23 mouse cellular contexts compared by ENCODE assay signal in genomic region chr19:56877364-56877763, GRCm38 (mm10). TPM values are rescaled to one million over a fixed set of nuclear protein-coding genes. Genes with fewer than 3 reads are reported as not detected.
DNase-seq lines count a peak whose midpoint lies in the region; ATAC-seq and TF ChIP-seq lines count a peak whose summit lies in the region.
"Had no signal": no experiment of that assay in that cellular context is flagged by ENCODE, and none has a peak within 500 bp of the region (broad histone marks: within the 10 kb centered on the region; RNA-seq: fewer than 3 reads in every experiment).

No protein-coding gene starts in this region.

- H3K4me3 ChIP-seq in embryonic facial prominence, embryonic 12.5 days: no peak overlapping the region
- H3K4me3 ChIP-seq in embryonic facial prominence, embryonic 10.5 days: no peak overlapping the region
- H3K4me3 ChIP-seq in hindbrain, embryonic 16.5 days (ENCODE audit: low read length): no peak overlapping the region
- H3K4me3 ChIP-seq in hindbrain, embryonic 11.5 days (ENCODE audit: low read depth, low read length): no peak overlapping the region
- no peak overlapping the region for H3K4me3 ChIP-seq in lung, embryonic 16.5 days (ENCODE audit: low read length)
- no peak overlapping the region for H3K4me3 ChIP-seq in lung, postnatal 0 days (ENCODE audit: low read depth, low read length)
- no peak overlapping the region for H3K4me3 ChIP-seq in embryonic facial prominence, embryonic 15.5 days (replicated peaks)
- H3K4me3 ChIP-seq: heart, embryonic 15.5 days; midbrain, embryonic 12.5 days; neural tube, embryonic 15.5 days had no signal

- peaks cover 50% of the 10 kb centered on the region for H3K27me3 ChIP-seq in embryonic facial prominence, embryonic 12.5 days
- H3K27me3 ChIP-seq in embryonic facial prominence, embryonic 10.5 days (replicated peaks; ENCODE audit: low read depth, poor library complexity, severe bottlenecking): peaks cover 68% of the 10 kb centered on the region
- peaks cover 33% of the 10 kb centered on the region for H3K27me3 ChIP-seq in hindbrain, embryonic 16.5 days (replicated peaks; ENCODE audit: control insufficient read depth, insufficient read depth, low read length)
- peaks cover 39% of the 10 kb centered on the region for H3K27me3 ChIP-seq in hindbrain, embryonic 11.5 days (ENCODE audit: control insufficient read depth, insufficient read depth, low read length)
- peaks cover 41% of the 10 kb centered on the region for H3K27me3 ChIP-seq in lung, embryonic 16.5 days (ENCODE audit: control insufficient read depth, insufficient read depth, low read depth, low read length)
- peaks cover 29% of the 10 kb centered on the region for H3K27me3 ChIP-seq in lung, postnatal 0 days (replicated peaks; ENCODE audit: insufficient read depth, low read length)
- peaks cover 40% of the 10 kb centered on the region for H3K27me3 ChIP-seq in embryonic facial prominence, embryonic 15.5 days

- peaks cover 34% of the 10 kb centered on the region for H3K4me1 ChIP-seq in embryonic facial prominence, embryonic 12.5 days
- peaks cover 64% of the 10 kb centered on the region for H3K4me1 ChIP-seq in embryonic facial prominence, embryonic 10.5 days
- H3K4me1 ChIP-seq in hindbrain, embryonic 16.5 days (ENCODE audit: control insufficient read depth, insufficient read depth, low read depth, low read length): peaks cover 16% of the 10 kb centered on the region
- no peaks in the 10 kb centered on the region; the same call in 1 of the 2 replicates for H3K4me1 ChIP-seq in hindbrain, embryonic 11.5 days (replicated peaks; ENCODE audit: control insufficient read depth, insufficient read depth, low read length)
- peaks cover 17% of the 10 kb centered on the region for H3K4me1 ChIP-seq in lung, embryonic 16.5 days (replicated peaks; ENCODE audit: control insufficient read depth, insufficient read depth, low read length)
- H3K4me1 ChIP-seq in lung, postnatal 0 days (ENCODE audit: insufficient read depth, low read depth, low read length): peaks cover 11% of the 10 kb centered on the region
- peaks cover 51% of the 10 kb centered on the region for H3K4me1 ChIP-seq in embryonic facial prominence, embryonic 15.5 days

- WGBS in embryonic facial prominence, embryonic 12.5 days: 58% methylated on average over 6 of the region's 6 CpGs
- 78% methylated on average over 6 of the region's 6 CpGs for WGBS in embryonic facial prominence, embryonic 10.5 days
- 55% methylated on average over 6 of the region's 6 CpGs for WGBS in hindbrain, embryonic 16.5 days
- 79% methylated on average over 6 of the region's 6 CpGs for WGBS in hindbrain, embryonic 11.5 days
- WGBS in lung, embryonic 16.5 days: 41% methylated on average over 6 of the region's 6 CpGs
- 52% methylated on average over 6 of the region's 6 CpGs for WGBS in lung, postnatal 0 days
- WGBS in embryonic facial prominence, embryonic 15.5 days: 24% methylated on average over 6 of the region's 6 CpGs

- DNase-seq in embryonic facial prominence, embryonic 10.5 days (ENCODE audit: low spot score): no peak
- no peak for DNase-seq in hindbrain, embryonic 11.5 days (ENCODE audit: low spot score)
- no peak for DNase-seq in lung, postnatal 0 days (ENCODE audit: low spot score)
- DNase-seq in spleen, postnatal 14 days (ENCODE audit: low spot score in 2 of 2): no peak
- DNase-seq: adrenal gland, postnatal 14 days; cerebellum, adult 2 months; cerebellum, postnatal 36 days; gastrocnemius, postnatal 36 days; kidney, adult 8-10 months; kidney, postnatal 25 days; lung, adult 18-20 months; right cerebral cortex, postnatal 14 days; spleen, adult 18-20 months had no signal

- no peaks in the 10 kb centered on the region for H3K36me3 ChIP-seq in embryonic facial prominence, embryonic 12.5 days
- H3K36me3 ChIP-seq in embryonic facial prominence, embryonic 10.5 days (replicated peaks): no peaks in the 10 kb centered on the region
- no peaks in the 10 kb centered on the region for H3K36me3 ChIP-seq in hindbrain, embryonic 16.5 days (ENCODE audit: control insufficient read depth, insufficient read depth, low read length)
- no peaks in the 10 kb centered on the region for H3K36me3 ChIP-seq in hindbrain, embryonic 11.5 days (ENCODE audit: control insufficient read depth, insufficient read depth, low read length)
- H3K36me3 ChIP-seq in lung, embryonic 16.5 days (ENCODE audit: control insufficient read depth, insufficient read depth, low read length): no peaks in the 10 kb centered on the region
- no peaks in the 10 kb centered on the region for H3K36me3 ChIP-seq in lung, postnatal 0 days (ENCODE audit: insufficient read depth, low read length)
- H3K36me3 ChIP-seq in embryonic facial prominence, embryonic 15.5 days: no peaks in the 10 kb centered on the region
- H3K36me3 ChIP-seq: heart, embryonic 15.5 days; midbrain, embryonic 12.5 days; neural tube, embryonic 15.5 days had no signal

- no peak for ATAC-seq in embryonic facial prominence, embryonic 12.5 days (ENCODE audit: insufficient number of reproducible peaks, insufficient read depth, low FRiP score, low TSS enrichment)
- ATAC-seq in hindbrain, embryonic 16.5 days: peak; percentile 37; the same call in 1 of the 2 replicates
- ATAC-seq in hindbrain, embryonic 11.5 days (ENCODE audit: low FRiP score): no peak
- ATAC-seq in lung, embryonic 16.5 days (ENCODE audit: low read depth): peak; percentile 53; the same call in 1 of the 2 replicates
- ATAC-seq in lung, postnatal 0 days: no peak
- ATAC-seq in embryonic facial prominence, embryonic 15.5 days (ENCODE audit: insufficient number of reproducible peaks, low FRiP score, low TSS enrichment, low read depth): no peak
- ATAC-seq: activated CD4-positive, CD25-positive, alpha-beta regulatory T cell, adult 4 months; CD4-positive, CD25-positive, alpha-beta regulatory T cell, adult 4 months had no signal

- no peak for TF ChIP-seq EP300 in lung, postnatal 0 days (IDR thresholded peaks at IDR 0.05)

- H3K4me2 ChIP-seq in embryonic facial prominence, embryonic 12.5 days (replicated peaks): no peak overlapping the region
- no peak overlapping the region for H3K4me2 ChIP-seq in hindbrain, embryonic 16.5 days (ENCODE audit: low read length)
- H3K4me2 ChIP-seq in hindbrain, embryonic 11.5 days (replicated peaks; ENCODE audit: low read depth, low read length): no peak overlapping the region
- H3K4me2 ChIP-seq in lung, embryonic 16.5 days (ENCODE audit: low read depth, low read length): no peak overlapping the region
- H3K4me2 ChIP-seq in lung, postnatal 0 days (replicated peaks; ENCODE audit: low read depth, low read length): no peak overlapping the region
- 0 out of 2 replicates have a peak overlapping the region, but pooled peaks have one; percentile 6 for H3K4me2 ChIP-seq in embryonic facial prominence, embryonic 15.5 days (replicated peaks)
- H3K4me2 ChIP-seq: heart, embryonic 15.5 days; liver, embryonic 11.5 days; midbrain, embryonic 12.5 days; neural tube, embryonic 15.5 days had no signal

- H3K9ac ChIP-seq in embryonic facial prominence, embryonic 12.5 days: no peak overlapping the region
- H3K9ac ChIP-seq in hindbrain, embryonic 16.5 days (ENCODE audit: low read depth, low read length): no peak overlapping the region
- H3K9ac ChIP-seq in hindbrain, embryonic 11.5 days (ENCODE audit: low read depth, low read length): no peak overlapping the region
- no peak overlapping the region for H3K9ac ChIP-seq in lung, embryonic 16.5 days (ENCODE audit: low read length)
- no peak overlapping the region for H3K9ac ChIP-seq in lung, postnatal 0 days (replicated peaks; ENCODE audit: low read depth)
- no peak overlapping the region for H3K9ac ChIP-seq in embryonic facial prominence, embryonic 15.5 days
- H3K9ac ChIP-seq: heart, embryonic 15.5 days; midbrain, embryonic 12.5 days; neural tube, embryonic 15.5 days had no signal

- H3K9me3 ChIP-seq in embryonic facial prominence, embryonic 12.5 days: no peaks in the 10 kb centered on the region
- no peaks in the 10 kb centered on the region for H3K9me3 ChIP-seq in embryonic facial prominence, embryonic 10.5 days
- no peaks in the 10 kb centered on the region for H3K9me3 ChIP-seq in hindbrain, embryonic 16.5 days (ENCODE audit: control insufficient read depth, low read length)
- H3K9me3 ChIP-seq in hindbrain, embryonic 11.5 days (ENCODE audit: control insufficient read depth, low read length): no peaks in the 10 kb centered on the region
- H3K9me3 ChIP-seq in lung, embryonic 16.5 days (ENCODE audit: control insufficient read depth, low read length): no peaks in the 10 kb centered on the region
- no peaks in the 10 kb centered on the region for H3K9me3 ChIP-seq in lung, postnatal 0 days (ENCODE audit: low read length)
- H3K9me3 ChIP-seq in embryonic facial prominence, embryonic 15.5 days (replicated peaks): no peaks in the 10 kb centered on the region
- H3K9me3 ChIP-seq: heart, embryonic 15.5 days; midbrain, embryonic 12.5 days; neural tube, embryonic 15.5 days had no signal

- TF ChIP-seq CTCF in lung, postnatal 0 days (IDR thresholded peaks at IDR 0.05): no peak

- H3K27ac ChIP-seq in embryonic facial prominence, embryonic 12.5 days: peak overlapping the region; percentile 19; the same call in 1 of the 2 replicates
- no peak overlapping the region for H3K27ac ChIP-seq in embryonic facial prominence, embryonic 10.5 days (replicated peaks)
- H3K27ac ChIP-seq in hindbrain, embryonic 16.5 days (ENCODE audit: low read depth, low read length): no peak overlapping the region
- H3K27ac ChIP-seq in hindbrain, embryonic 11.5 days (ENCODE audit: low read depth, low read length): no peak overlapping the region
- no peak overlapping the region for H3K27ac ChIP-seq in lung, embryonic 16.5 days (ENCODE audit: low read length)
- no peak overlapping the region for H3K27ac ChIP-seq in lung, postnatal 0 days (ENCODE audit: low read length)
- no peak overlapping the region for H3K27ac ChIP-seq in embryonic facial prominence, embryonic 15.5 days (replicated peaks)
- H3K27ac ChIP-seq: heart, embryonic 15.5 days; midbrain, embryonic 12.5 days; neural tube, embryonic 15.5 days had no signal

RNA-seq across cellular contexts. Expression of gene Vwa2, which starts 3.3 kb away (rescaled TPM):
- 6.1 and 6.7 TPM in 2 replicates for polyA plus RNA-seq in embryonic facial prominence, embryonic 12.5 days (2016; fragmentation: Nextera tagmentation; extraction: Ambion mirVana)
- polyA plus RNA-seq in embryonic facial prominence, embryonic 10.5 days (2016; fragmentation: Nextera tagmentation; extraction: Ambion mirVana): 5.7 and 6.4 TPM in 2 replicates
- 0.66 and 0.75 TPM in 2 replicates for polyA plus RNA-seq in hindbrain, embryonic 16.5 days (2015; fragmentation: Nextera tagmentation; extraction: Ambion mirVana)
- 0.63 and 0.73 TPM in 2 replicates for polyA plus RNA-seq in hindbrain, embryonic 11.5 days (2014; fragmentation: Nextera tagmentation; extraction: Ambion mirVana)
- polyA plus RNA-seq in lung, embryonic 16.5 days (2015; fragmentation: Nextera tagmentation; extraction: Ambion mirVana): 7.8 and 8.9 TPM in 2 replicates
- 0.48 and 0.63 TPM in 2 replicates for polyA plus RNA-seq in lung, postnatal 0 days (2015; fragmentation: Nextera tagmentation; extraction: Ambion mirVana)
- 9.9 TPM in 2 replicates for polyA plus RNA-seq in embryonic facial prominence, embryonic 15.5 days (2015; fragmentation: Nextera tagmentation; extraction: Ambion mirVana)
- polyA plus RNA-seq: activated CD4-positive, CD25-positive, alpha-beta regulatory T cell, adult 4 months; CD4-positive, CD25-positive, alpha-beta regulatory T cell, adult 4 months had no signal

RNA-seq across cellular contexts. Expression of gene Tdrd1, which starts 51.4 kb away (rescaled TPM):
- polyA plus RNA-seq in embryonic facial prominence, embryonic 12.5 days (2016; fragmentation: Nextera tagmentation; extraction: Ambion mirVana): 1.6 and 2.0 TPM in 2 replicates
- 0.60 and 0.88 TPM in 2 replicates for polyA plus RNA-seq in embryonic facial prominence, embryonic 10.5 days (2016; fragmentation: Nextera tagmentation; extraction: Ambion mirVana)
- polyA plus RNA-seq in hindbrain, embryonic 16.5 days (2015; fragmentation: Nextera tagmentation; extraction: Ambion mirVana): 1.3 and 1.4 TPM in 2 replicates
- polyA plus RNA-seq in hindbrain, embryonic 11.5 days (2014; fragmentation: Nextera tagmentation; extraction: Ambion mirVana): 0.68 and 0.95 TPM in 2 replicates
- polyA plus RNA-seq in lung, embryonic 16.5 days (2015; fragmentation: Nextera tagmentation; extraction: Ambion mirVana): 1.3 TPM in 2 replicates
- polyA plus RNA-seq in lung, postnatal 0 days (2015; fragmentation: Nextera tagmentation; extraction: Ambion mirVana): not detected in 2 replicates
- polyA plus RNA-seq in embryonic facial prominence, embryonic 15.5 days (2015; fragmentation: Nextera tagmentation; extraction: Ambion mirVana): 2.4 and 2.7 TPM in 2 replicates
- polyA plus RNA-seq: activated CD4-positive, CD25-positive, alpha-beta regulatory T cell, adult 4 months; CD4-positive, CD25-positive, alpha-beta regulatory T cell, adult 4 months had no signal

RNA-seq across cellular contexts. Expression of gene Ccdc186, which starts 55.4 kb away (rescaled TPM):
- polyA plus RNA-seq in embryonic facial prominence, embryonic 12.5 days (2016; fragmentation: Nextera tagmentation; extraction: Ambion mirVana): 23.9 TPM in 2 replicates
- polyA plus RNA-seq in embryonic facial prominence, embryonic 10.5 days (2016; fragmentation: Nextera tagmentation; extraction: Ambion mirVana): 16.2 and 16.4 TPM in 2 replicates
- 19.1 and 20.2 TPM in 2 replicates for polyA plus RNA-seq in hindbrain, embryonic 16.5 days (2015; fragmentation: Nextera tagmentation; extraction: Ambion mirVana)
- 23.3 and 25.7 TPM in 2 replicates for polyA plus RNA-seq in hindbrain, embryonic 11.5 days (2014; fragmentation: Nextera tagmentation; extraction: Ambion mirVana)
- 28.0 and 29.0 TPM in 2 replicates for polyA plus RNA-seq in lung, embryonic 16.5 days (2015; fragmentation: Nextera tagmentation; extraction: Ambion mirVana)
- 27.9 and 29.1 TPM in 2 replicates for polyA plus RNA-seq in lung, postnatal 0 days (2015; fragmentation: Nextera tagmentation; extraction: Ambion mirVana)
- 21.4 and 25.5 TPM in 2 replicates for polyA plus RNA-seq in embryonic facial prominence, embryonic 15.5 days (2015; fragmentation: Nextera tagmentation; extraction: Ambion mirVana)

Comparison
In these comparisons a context has a peak if more than half of its experiments do, and no peak if none do; other contexts are left out.
1. ATAC-seq: peak in hindbrain, embryonic 16.5 days (single experiment) and lung, embryonic 16.5 days (single experiment); none in embryonic facial prominence, embryonic 12.5 days (single experiment), hindbrain, embryonic 11.5 days (single experiment), lung, postnatal 0 days (single experiment) and embryonic facial prominence, embryonic 15.5 days (single experiment).